Mouse (Mus musculus) myocyte (in vitro differentiated cells): Measurements from ENCODE around the gene Reg4.

Experiments used
- E2F4 ChIP-seq: IDR thresholded peaks from one replicate; pipeline ENCODE4 v1.6.1; 2011; ENCODE audit warnings: mild to moderate bottlenecking, control low read depth, moderate library complexity; ENCODE audit not compliant: insufficient read depth
- MAX ChIP-seq: IDR thresholded peaks from one replicate; pipeline ENCODE4 v1.6.1; 2011; ENCODE audit warnings: low read depth, mild to moderate bottlenecking, control low read depth
- MYOG ChIP-seq, 3 experiments: IDR thresholded peaks; one replicate each; pipeline ENCODE4 v1.6.1; 2011; ENCODE audit warnings: control low read depth in 2 of 3, low read depth in 2 of 3, mild to moderate bottlenecking in 2 of 3; ENCODE audit not compliant: insufficient read length in 2 of 3, control insufficient read depth in 1 of 3, insufficient read depth in 1 of 3
- POLR2A ChIP-seq: IDR thresholded peaks from one replicate; pipeline ENCODE4 v1.6.1; 2011; ENCODE audit warnings: low read depth, mild to moderate bottlenecking, control low read depth, moderate library complexity; ENCODE audit not compliant: insufficient read length
- POLR2AphosphoS2 ChIP-seq: IDR thresholded peaks from one replicate; pipeline ENCODE4 v1.6.1; 2011; ENCODE audit warnings: low read depth, control low read depth; ENCODE audit not compliant: insufficient read length
- TCF12 ChIP-seq: IDR thresholded peaks from one replicate; pipeline ENCODE4 v1.6.1; 2011; ENCODE audit warnings: mild to moderate bottlenecking, control low read depth; ENCODE audit not compliant: poor library complexity, insufficient read depth, severe bottlenecking
- USF1 ChIP-seq: IDR thresholded peaks from one replicate; pipeline ENCODE4 v1.6.1; 2011; ENCODE audit warnings: low read depth, mild to moderate bottlenecking, control low read depth, moderate library complexity

- TF ChIP-seq E2F4: no peak
- TF ChIP-seq USF1: no peak
- no peak for TF ChIP-seq POLR2A
- TF ChIP-seq POLR2AphosphoS2: no peak
- TF ChIP-seq MAX: no peak
- TF ChIP-seq MYOG (IDR thresholded peaks at IDR 0.05; ENCODE audit: control insufficient read depth in 1 of 3, insufficient read depth in 1 of 3, insufficient read length in 2 of 3, low read depth in 2 of 3): no peak
- TF ChIP-seq TCF12: no peak
Measured at GRCm38 (mm10) chr3:98187777-98188176, 34.2 kb upstream of the Reg4 start.
